Mouse (Mus musculus) embryonic fibroblast, embryonic 13.5 days (primary cell): ENCODE data around the gene Zmat5.

ENCODE experiments used
- CTCF ChIP-seq: IDR thresholded peaks from 2 replicates; pipeline ENCODE4 v1.5.1; 2011; ENCODE audit warnings: mild to moderate bottlenecking, control low read depth, low read length, moderate library complexity, borderline replicate concordance; ENCODE audit not compliant: insufficient read depth
- POLR2A ChIP-seq: IDR thresholded peaks from 2 replicates; pipeline ENCODE4 v1.6.1; 2011; ENCODE audit warnings: low read depth, mild to moderate bottlenecking, control low read depth, low read length, moderate library complexity

DNA sequence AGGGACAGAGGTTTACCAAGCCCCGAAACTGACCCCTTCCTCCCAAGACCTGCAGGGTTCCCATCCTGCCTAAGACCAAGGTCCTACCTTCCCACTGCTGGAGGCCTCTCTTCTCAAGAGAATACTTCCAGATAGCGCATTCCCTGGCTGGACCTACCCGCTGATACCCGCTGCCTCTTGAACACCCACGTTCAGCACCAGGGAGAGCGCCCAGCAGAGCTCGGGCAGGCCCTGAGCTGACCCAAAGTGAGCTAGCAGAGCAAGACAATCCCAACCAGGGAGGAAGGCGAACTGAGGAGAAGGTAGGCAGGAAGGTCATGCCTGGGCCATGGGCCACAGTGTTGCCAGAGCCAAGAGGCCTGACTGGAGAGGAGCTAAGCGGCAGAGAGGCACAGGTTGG is 45.8 kb downstream of the Zmat5 start:
- TF ChIP-seq CTCF (no peak), POLR2A (no peak)
